Mouse (Mus musculus) forebrain, embryonic 11.5 days (tissue): ENCODE results near the gene Angpt4. TPM values are rescaled to one million over a fixed set of nuclear protein-coding genes. Genes with fewer than 3 reads are reported as not detected.

ENCODE experiments used
- ATAC-seq: fragments of 200-750 bp; cut with Nextera tagmentation; replicated peaks from 2 replicates; pipeline ENCODE4 v1.8.0; 2017; ENCODE audit warnings: moderate TSS enrichment; ENCODE audit not compliant: low FRiP score
- DNase-seq: peaks from one replicate; pipeline ENCODE4 v3.0.0-alpha.2; 2017; ENCODE audit warnings: low spot score
- H3K27ac ChIP-seq: fragments of 300-500 bp; sonication (generic); 2 replicates; pipeline ENCODE4 v1.5.1; 2014; ENCODE audit warnings: low read depth, low read length
- H3K27me3 ChIP-seq: fragments of 300-500 bp; sonication (generic); 2 replicates; pipeline ENCODE4 v1.6.1; 2014; ENCODE audit warnings: mild to moderate bottlenecking, low read length, mixed read lengths; ENCODE audit not compliant: control insufficient read depth, insufficient read depth
- H3K36me3 ChIP-seq: fragments of 300-500 bp; sonication (generic); 2 replicates; pipeline ENCODE4 v1.6.1; 2014; ENCODE audit warnings: mild to moderate bottlenecking, low read length, moderate library complexity, mixed read lengths; ENCODE audit not compliant: control insufficient read depth, insufficient read depth
- H3K4me1 ChIP-seq: fragments of 300-500 bp; sonication (generic); replicated peaks from 2 replicates; pipeline ENCODE4 v1.6.1; 2014; ENCODE audit warnings: low read length, mixed read lengths; ENCODE audit not compliant: control insufficient read depth, insufficient read depth
- H3K4me2 ChIP-seq: fragments of 300-500 bp; sonication (generic); 2 replicates; pipeline ENCODE4 v1.6.1; 2014; ENCODE audit warnings: low read depth, mild to moderate bottlenecking, low read length, moderate library complexity, mixed read lengths; ENCODE audit not compliant: severe bottlenecking
- H3K4me3 ChIP-seq: fragments of 300-500 bp; sonication (generic); 2 replicates; pipeline ENCODE4 v1.5.1; 2014; ENCODE audit warnings: low read depth, low read length
- H3K9ac ChIP-seq: fragments of 300-500 bp; sonication (generic); 2 replicates; pipeline ENCODE4 v1.6.1; 2014; ENCODE audit warnings: low read length
- H3K9me3 ChIP-seq: fragments of 300-500 bp; sonication (generic); 2 replicates; pipeline ENCODE4 v1.6.1; 2016; ENCODE audit warnings: low read length, mixed read lengths; ENCODE audit not compliant: control insufficient read depth
- WGBS: fragments of 180-500 bp; shearing (Covaris S2); extraction: QIAGEN DNeasy Blood & Tissue Kit; methylation state at CpG from one replicate; pipeline ENCODE4 v1.1.7; 2014; 5-methylcytosine and 5-hydroxymethylcytosine counted together
- polyA plus RNA-seq: library from polyadenylated mRNA; unstranded; fragments of >200 nt; fragmentation: Nextera tagmentation; extraction: Ambion mirVana; gene quantifications from 2 replicates; pipeline ENCODE4 v1.2.1, GENCODE M21; 2014

Gene Angpt4
- polyA plus RNA-seq, 1 experiment from 2014 or later, result not detected

DNA sequence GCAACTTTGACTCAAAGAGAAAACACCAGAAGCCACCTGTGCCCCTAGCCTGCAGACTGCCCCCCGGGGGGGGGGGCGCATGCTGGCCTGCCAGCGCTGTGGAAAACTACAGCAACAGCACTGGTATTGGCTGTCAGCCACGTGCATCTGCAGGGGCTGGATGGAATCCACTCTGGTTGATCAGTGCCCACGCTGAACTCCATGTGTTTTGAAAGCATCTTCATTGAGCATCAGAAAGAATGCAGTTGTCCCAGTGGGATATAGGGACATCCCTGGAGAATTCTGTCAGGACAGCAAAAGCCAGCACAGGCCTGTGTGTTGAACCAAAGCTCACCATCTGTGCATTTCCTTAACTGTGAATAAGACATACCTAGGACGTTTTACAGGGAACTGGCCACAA lies 20.0 kb upstream of the Angpt4 start:
- no peak overlapping the region for H3K4me2 ChIP-seq
- no peaks in the 10 kb centered on the region; the same call in 1 of the 2 replicates for H3K4me1 ChIP-seq
- no peak overlapping the region for H3K9ac ChIP-seq
- H3K9me3 ChIP-seq, result no peaks in the 10 kb centered on the region
- DNase-seq (no peak), ATAC-seq (no peak)
- H3K36me3 ChIP-seq, result no peaks in the 10 kb centered on the region
- no peaks in the 10 kb centered on the region for H3K27me3 ChIP-seq
- no peak overlapping the region for H3K27ac ChIP-seq
- 69% methylated on average over 6 of the region's 6 CpGs for WGBS
- no peak overlapping the region for H3K4me3 ChIP-seq

DNA sequence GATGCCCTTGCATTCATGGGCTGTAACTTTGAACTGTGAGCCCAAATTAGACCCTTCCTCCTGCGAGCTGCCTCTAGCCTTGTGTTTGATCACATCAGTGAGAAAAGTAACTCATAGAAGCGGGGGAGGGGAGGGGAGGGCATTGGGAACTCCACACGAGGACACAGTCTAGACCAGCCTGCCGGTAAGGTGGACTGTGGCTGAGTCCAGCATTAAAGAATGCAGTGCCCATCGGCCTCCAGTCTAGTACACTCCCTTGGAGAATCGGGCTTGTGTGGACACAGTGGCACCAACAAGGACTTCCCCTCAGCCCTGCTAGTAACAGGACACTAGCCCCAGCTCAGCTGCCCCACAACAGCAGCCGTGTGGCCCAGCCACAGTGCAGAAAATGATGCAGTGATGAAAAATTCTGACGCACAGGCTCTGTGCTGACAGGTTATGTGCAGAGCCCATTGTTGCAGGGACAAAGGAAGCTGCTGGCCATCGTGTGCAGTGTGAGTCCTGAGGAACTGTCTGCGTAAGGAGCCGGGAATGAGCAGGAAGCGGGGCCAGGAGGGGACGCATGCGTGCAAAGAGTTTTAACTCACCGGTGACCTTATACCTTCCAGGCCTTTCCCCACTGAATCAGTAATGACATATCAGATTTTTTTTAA lies 17.8 kb upstream of the Angpt4 start:
- Histone ChIP-seq H3K27me3 (no peaks in the 10 kb centered on the region), H3K4me2 (no peak overlapping the region), H3K36me3 (no peaks in the 10 kb centered on the region), H3K4me1 (no peaks in the 10 kb centered on the region; the same call in 1 of the 2 replicates), H3K4me3 (no peak overlapping the region), H3K9ac (no peak overlapping the region), H3K9me3 (no peaks in the 10 kb centered on the region), H3K27ac (no peak overlapping the region)
- ATAC-seq, result peak; percentile 33; the same call in 1 of the 2 replicates
- 51% methylated on average over 15 of the region's 15 CpGs for WGBS
- no peak for DNase-seq

DNA sequence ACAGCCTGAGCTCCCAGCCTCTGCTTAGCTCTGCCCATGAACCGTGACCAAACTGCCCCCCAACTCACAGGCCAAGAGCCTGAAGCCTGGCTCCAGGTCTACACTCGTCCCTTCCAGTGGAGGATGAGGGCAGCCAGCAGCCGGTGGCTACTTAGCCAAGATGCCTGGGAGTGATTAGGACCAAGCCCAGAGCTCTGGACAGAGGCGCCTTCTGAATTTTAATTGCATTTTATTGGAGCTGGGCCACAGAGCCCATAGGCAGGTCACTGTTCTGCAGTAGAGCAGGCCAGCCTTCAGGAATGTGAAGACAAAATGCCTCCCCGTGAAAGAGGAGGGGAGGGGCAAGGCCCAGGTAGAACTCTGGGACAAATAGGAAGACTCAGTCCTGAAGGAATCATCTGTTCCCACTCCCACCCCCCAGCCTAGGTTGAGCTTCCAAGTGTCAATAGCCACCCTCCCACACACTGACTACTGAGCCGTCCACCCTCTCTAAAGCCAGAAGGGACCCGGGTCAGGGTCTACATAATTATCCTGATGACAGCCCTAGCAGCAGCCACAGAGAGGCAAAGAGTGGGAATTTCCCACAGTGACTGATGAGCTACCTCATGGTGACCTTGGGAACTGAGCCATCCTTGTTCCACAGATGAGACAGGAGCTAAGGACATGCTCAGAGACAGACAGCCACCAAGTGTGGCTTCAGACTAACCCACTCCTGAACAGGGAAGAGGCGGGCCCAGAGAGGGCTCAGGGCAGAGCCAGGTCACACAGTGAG lies 16.6 kb upstream of the Angpt4 start:
- no peak for DNase-seq
- H3K4me1 ChIP-seq, result no peaks in the 10 kb centered on the region; the same call in 1 of the 2 replicates
- H3K36me3 ChIP-seq, result no peaks in the 10 kb centered on the region
- no peak overlapping the region for H3K27ac ChIP-seq
- 83% methylated on average over 8 of the region's 8 CpGs for WGBS
- no peak for ATAC-seq
- no peaks in the 10 kb centered on the region for H3K9me3 ChIP-seq
- no peaks in the 10 kb centered on the region for H3K27me3 ChIP-seq
- no peak overlapping the region for H3K4me2 ChIP-seq
- H3K4me3 ChIP-seq, result no peak overlapping the region
- H3K9ac ChIP-seq, result no peak overlapping the region

DNA sequence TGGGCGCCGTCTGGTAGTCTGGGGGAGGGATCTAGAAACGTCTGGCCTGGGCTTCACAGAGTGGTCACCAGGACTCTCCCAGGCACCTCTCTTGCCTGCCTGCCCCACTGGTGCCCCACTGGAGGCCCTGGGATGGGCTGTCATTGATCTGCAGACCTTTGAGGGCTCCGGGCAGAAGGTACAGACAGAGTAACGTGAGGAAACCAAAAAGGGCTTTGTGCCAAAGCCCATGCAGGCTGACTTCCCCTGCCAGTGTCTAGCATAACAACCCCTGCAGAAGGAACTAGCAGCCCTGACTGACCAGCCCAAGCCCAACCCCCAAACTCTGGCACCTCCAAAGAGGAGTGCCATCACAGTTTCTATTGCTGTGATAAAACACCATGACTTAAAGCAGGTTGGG lies 15.1 kb upstream of the Angpt4 start:
- WGBS, result 86% methylated on average over 5 of the region's 5 CpGs
- Histone ChIP-seq H3K4me3 (no peak overlapping the region), H3K27me3 (no peaks in the 10 kb centered on the region), H3K9me3 (no peaks in the 10 kb centered on the region), H3K4me2 (no peak overlapping the region), H3K36me3 (no peaks in the 10 kb centered on the region), H3K27ac (no peak overlapping the region), H3K4me1 (no peaks in the 10 kb centered on the region; the same call in 1 of the 2 replicates), H3K9ac (no peak overlapping the region)
- ATAC-seq, result no peak
- DNase-seq, result no peak

DNA sequence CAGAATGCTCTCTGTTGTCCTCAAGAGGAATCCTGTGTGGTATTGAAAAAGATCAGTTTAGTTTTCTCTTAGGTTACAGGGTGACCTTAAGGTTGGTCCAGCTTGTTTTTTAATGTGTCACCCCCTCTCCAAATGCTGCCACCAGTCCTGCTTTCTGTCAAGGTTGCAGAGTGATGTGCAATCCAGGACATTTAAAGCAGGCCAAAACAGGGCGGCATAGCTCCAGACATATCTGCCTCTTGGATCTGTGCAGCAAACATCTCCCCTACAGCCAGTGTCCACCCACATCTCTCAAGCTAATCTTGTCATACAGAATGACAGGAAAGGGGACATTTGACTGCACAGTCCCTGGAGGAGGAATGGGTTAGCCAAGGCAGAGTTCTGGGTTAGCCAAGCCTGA lies 12.9 kb upstream of the Angpt4 start:
- Histone ChIP-seq H3K4me1 (no peaks in the 10 kb centered on the region; the same call in 1 of the 2 replicates), H3K27me3 (no peaks in the 10 kb centered on the region), H3K9ac (no peak overlapping the region), H3K4me2 (no peak overlapping the region), H3K9me3 (no peaks in the 10 kb centered on the region), H3K4me3 (no peak overlapping the region), H3K27ac (no peak overlapping the region), H3K36me3 (no peaks in the 10 kb centered on the region)
- 92% methylated on average over 1 of the region's 1 CpGs for WGBS
- ATAC-seq (no peak), DNase-seq (no peak)

DNA sequence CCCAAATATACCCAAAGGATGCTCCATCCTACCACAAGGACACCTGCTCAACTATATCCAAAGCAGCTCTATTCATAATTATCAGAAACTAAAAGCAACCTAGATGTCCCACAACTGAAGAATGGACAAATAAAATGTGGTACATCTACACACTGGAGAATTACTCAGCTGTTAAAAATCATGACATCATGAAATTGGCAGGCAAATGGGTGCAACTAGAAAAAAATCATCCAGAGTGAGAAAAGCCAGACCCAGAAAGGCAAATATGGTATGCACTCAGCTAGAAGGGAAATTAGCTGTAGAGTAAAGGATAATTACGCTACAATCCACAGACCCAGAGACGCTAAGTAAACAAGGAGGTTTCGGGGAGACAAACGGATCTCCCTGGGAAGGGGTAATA lies 10.2 kb upstream of the Angpt4 start:
- H3K27ac ChIP-seq, result no peak overlapping the region
- no peaks in the 10 kb centered on the region for H3K27me3 ChIP-seq
- WGBS, result 82% methylated on average over 4 of the region's 4 CpGs
- H3K9ac ChIP-seq, result no peak overlapping the region
- ATAC-seq, result no peak
- no peak overlapping the region for H3K4me3 ChIP-seq
- no peaks in the 10 kb centered on the region for H3K9me3 ChIP-seq
- DNase-seq, result no peak
- H3K4me2 ChIP-seq, result no peak overlapping the region
- no peaks in the 10 kb centered on the region for H3K36me3 ChIP-seq
- H3K4me1 ChIP-seq, result no peaks in the 10 kb centered on the region

DNA sequence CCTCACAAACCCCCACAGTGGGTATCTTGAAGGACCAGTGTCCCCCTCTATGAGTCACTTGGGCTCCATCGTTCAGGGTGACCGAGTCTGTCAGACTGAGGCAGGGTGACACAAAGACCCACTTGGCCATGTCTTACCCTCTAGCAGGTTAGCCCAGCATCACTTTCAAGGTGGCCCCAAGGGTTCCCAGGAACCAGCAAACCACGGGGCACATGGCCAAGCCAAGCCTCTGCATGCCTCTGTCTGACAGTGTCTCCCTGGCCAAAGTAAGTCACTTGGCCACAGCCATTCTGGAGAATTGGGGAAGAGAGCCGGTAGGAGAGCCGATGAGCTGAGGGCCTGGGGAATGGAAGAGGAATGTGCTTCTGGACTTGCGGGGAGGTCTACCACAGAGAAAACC lies 7.7 kb upstream of the Angpt4 start:
- no peaks in the 10 kb centered on the region for H3K9me3 ChIP-seq

DNA sequence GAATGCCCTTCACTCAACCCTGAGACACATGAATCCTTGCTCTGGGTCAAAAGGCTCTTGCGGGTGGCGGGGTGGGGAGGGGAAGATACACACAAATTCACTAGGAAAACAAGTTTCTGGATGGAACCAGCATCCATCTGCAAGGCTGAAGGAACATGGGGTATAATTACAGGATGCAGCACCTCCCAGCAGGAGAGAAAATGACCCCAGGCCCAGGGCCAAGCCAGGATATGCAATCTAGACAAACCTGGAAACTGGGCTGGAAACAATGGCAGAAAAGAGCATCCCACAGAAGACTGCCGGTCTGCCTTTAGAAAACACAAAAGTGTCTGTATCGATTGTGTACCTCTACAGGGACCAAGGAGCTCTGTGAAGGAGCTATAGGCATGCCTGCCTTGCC lies 7.1 kb upstream of the Angpt4 start:
- no peak for ATAC-seq
- H3K4me1 ChIP-seq, result no peaks in the 10 kb centered on the region
- no peak overlapping the region for H3K9ac ChIP-seq
- H3K27me3 ChIP-seq, result no peaks in the 10 kb centered on the region
- no peak for DNase-seq
- H3K27ac ChIP-seq, result no peak overlapping the region
- no peak overlapping the region for H3K4me2 ChIP-seq
- 82% methylated on average over 4 of the region's 4 CpGs for WGBS
- no peaks in the 10 kb centered on the region for H3K36me3 ChIP-seq
- H3K9me3 ChIP-seq, result no peaks in the 10 kb centered on the region
- H3K4me3 ChIP-seq, result no peak overlapping the region

More for the DNA sequence above, 7.7 kb upstream of the Angpt4 start:
- H3K4me1 ChIP-seq, result no peaks in the 10 kb centered on the region
- 87% methylated on average over 6 of the region's 6 CpGs for WGBS
- H3K9ac ChIP-seq, result no peak overlapping the region
- DNase-seq, result no peak
- no peak overlapping the region for H3K27ac ChIP-seq
- H3K4me2 ChIP-seq, result no peak overlapping the region
- no peak for ATAC-seq
- no peaks in the 10 kb centered on the region for H3K36me3 ChIP-seq
- no peak overlapping the region for H3K4me3 ChIP-seq
- H3K27me3 ChIP-seq, result no peaks in the 10 kb centered on the region

DNA sequence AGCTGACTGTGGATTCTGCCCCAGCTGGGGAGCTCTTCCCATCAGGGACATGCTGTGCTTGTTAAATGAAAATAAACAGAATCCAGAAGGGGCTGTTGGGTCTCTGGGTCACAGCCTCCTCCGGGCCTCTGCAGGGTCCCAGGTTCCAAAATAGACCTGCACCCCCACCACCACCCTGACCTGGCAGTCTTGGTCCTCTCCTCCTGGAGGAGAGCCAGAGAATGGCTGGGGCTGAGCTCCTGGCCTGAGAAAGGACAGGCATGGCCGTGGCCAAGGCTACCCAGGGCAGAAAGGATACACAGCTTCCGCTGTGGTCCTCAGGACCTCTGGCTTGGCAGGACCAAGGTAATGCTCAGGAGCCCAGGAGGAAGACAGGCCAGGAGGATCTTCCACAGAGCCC lies 6.4 kb upstream of the Angpt4 start:
- ATAC-seq, result no peak
- no peak for DNase-seq
- Histone ChIP-seq H3K9ac (no peak overlapping the region), H3K36me3 (no peaks in the 10 kb centered on the region), H3K27ac (no peak overlapping the region), H3K9me3 (no peaks in the 10 kb centered on the region), H3K27me3 (no peaks in the 10 kb centered on the region), H3K4me2 (no peak overlapping the region), H3K4me3 (no peak overlapping the region), H3K4me1 (no peaks in the 10 kb centered on the region)
- 77% methylated on average over 3 of the region's 3 CpGs for WGBS
